Mouse (Mus musculus): ENCODE data around the gene Ddost.

The Ddost gene

DNA sequence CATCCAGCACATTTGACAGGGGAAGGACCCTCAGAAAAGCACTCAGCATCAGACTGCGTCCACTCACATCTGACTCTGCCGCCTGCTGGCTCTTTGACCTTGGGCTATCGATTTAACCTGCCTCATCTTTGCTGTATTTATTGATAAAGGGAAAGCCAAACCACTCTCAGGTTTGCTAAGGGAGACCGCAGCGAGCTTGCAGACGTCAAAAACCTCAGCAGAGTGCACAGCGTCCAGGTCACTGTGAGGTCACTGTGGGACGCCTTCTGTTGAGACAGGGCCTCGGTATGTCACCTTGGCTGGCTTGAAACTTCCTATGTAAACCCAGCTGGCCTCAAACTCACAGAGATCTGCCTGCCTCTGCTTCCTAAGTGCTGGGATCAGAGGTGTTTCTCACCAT lies 32.8 kb downstream of the Ddost start:
- in situ Hi-C loops (cut with MboI) = no loop called here

DNA sequence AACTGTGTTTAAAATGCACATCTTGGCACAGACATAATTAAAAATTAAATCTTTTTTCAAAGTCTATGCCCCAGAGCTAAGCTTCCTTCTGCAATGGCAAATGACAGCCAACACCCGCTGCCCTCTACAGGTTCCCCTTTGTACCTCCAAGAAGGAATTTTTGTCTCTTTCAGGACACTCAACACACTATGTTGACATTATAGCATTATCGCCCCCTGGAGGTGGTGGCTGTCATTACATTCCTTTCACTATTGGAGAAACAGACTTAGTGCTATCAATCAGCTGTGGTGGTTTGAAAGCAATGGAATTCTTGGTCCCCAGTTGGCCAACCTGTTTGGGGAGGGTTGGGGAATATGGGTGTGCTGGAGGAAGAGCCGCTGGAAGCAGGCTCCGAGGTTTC lies 35.4 kb downstream of the Ddost start:
- in situ Hi-C loops (cut with MboI) = no loop called here

DNA sequence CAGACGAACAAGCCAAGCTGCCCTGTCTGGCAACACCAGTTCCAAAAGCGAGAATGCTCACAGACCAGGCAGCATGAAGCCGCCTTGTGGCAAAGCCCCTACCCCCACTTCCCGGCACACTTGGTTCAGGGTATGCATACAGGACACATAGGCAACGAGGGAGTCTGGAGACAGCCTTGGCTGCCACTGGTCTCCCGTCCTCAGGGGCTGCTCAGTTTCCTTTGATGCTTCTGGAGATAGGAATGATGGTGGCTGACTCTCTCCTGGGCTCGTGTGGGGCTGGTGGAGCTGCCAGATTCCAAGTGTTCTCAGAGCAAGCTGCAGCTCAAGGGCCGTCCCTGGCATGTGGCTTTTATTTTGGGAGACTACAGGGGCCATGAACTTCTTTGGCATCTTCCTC lies 36.9 kb downstream of the Ddost start:
- in situ Hi-C loops (cut with MboI) = no loop called here

DNA sequence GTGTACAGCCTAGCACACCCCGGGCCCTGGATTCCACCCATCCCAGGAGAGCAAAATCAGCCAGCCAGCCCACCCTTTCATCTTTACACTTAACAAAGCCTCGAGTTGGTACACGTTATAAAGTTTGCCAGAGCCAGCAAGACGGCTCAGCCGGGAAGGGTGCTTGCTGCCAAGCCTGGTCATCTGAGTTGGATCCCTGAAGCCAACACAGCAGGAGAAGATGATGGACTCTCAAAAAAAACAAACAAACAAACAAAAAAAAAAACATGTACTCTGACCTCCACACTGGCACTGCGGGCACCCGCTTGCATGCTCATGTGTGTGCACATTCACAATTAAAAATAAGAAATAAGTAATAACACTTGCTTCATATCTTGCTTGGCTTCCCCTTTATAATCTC lies 37.5 kb downstream of the Ddost start:
- in situ Hi-C loops (cut with MboI) = no loop called here

GRCm38 (mm10) chr4:138342778-138343177 lies 38.2 kb downstream of the Ddost start:
- in situ Hi-C loops (cut with MboI) = no loop called here

DNA sequence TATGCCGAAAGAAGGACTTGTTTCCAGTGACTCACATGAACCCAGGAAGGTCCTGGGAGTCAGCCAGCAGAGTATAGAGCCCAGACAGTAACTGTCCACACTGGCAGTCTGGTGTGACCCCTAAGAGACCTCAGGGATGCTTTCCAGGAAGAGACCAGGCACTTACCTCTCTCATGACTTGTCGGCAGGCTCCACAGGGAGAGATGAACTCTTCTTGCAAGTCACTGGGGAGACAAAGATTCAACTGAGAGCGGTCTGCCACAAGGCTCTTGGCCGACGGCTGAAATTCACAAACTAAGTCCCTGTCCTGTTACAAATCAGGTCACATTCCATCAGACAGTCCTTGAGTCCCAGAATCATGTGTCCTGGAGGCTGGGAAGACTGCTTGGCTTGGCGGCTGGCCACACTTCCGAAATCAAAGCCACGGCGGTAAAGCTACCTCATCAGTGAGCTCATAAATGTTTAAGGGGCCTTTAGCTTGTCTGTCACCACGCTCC lies 38.9 kb downstream of the Ddost start:
- in situ Hi-C loops (cut with MboI) = no loop called here

GRCm38 (mm10) chr4:138344891-138345545 lies 40.5 kb downstream of the Ddost start:
- in situ Hi-C loops (cut with MboI) = no loop called here

GRCm38 (mm10) chr4:138347280-138347679 lies 42.8 kb downstream of the Ddost start:
- in situ Hi-C loops (cut with MboI) = no loop called here

DNA sequence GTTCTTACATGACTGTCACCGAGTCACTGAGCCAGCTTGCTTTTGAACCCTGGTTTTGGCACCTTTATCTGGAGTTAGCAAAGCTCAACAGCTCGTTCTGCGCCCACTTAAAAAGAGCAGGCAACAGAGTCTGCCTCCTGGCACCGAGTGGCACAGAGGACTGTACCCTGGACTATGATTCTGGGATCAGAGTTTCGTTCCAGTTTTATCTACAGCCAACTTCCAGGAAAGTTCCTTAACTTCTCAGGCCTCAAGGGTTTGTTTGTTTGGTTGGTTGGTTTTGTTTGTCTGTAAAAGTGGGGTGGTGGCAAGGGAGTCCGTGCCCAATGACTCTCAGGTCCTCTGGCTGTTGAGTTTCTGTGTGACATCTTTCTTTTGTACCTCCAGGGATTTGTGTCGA lies 44.2 kb downstream of the Ddost start:
- in situ Hi-C loops (cut with MboI) = no loop called here

- in situ Hi-C loops (cut with MboI) = no loop called here
These were observed 47.3 kb downstream of the Ddost start for GRCm38 (mm10) chr4:138351821-138352220.

DNA sequence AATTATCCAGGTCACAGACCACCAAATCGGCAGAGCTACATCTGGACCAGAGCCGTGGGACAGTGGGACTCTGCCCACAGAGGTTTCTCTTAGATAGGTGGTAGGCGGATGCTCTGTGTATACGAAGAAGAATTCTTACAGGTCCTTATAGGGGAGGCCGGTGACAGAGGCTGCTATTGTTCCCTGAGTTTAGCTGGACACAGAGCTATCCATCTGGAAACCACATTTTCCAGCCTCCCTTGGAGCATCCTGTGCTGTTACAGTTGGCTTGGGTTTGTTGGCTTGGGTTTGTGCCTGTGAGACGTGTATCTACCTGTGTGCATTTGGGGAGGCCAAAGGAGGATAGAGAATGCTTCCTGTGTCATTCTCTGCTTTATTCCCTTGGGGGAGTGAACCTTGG lies 48.2 kb downstream of the Ddost start:
- in situ Hi-C loops (cut with MboI) = no loop called here

DNA sequence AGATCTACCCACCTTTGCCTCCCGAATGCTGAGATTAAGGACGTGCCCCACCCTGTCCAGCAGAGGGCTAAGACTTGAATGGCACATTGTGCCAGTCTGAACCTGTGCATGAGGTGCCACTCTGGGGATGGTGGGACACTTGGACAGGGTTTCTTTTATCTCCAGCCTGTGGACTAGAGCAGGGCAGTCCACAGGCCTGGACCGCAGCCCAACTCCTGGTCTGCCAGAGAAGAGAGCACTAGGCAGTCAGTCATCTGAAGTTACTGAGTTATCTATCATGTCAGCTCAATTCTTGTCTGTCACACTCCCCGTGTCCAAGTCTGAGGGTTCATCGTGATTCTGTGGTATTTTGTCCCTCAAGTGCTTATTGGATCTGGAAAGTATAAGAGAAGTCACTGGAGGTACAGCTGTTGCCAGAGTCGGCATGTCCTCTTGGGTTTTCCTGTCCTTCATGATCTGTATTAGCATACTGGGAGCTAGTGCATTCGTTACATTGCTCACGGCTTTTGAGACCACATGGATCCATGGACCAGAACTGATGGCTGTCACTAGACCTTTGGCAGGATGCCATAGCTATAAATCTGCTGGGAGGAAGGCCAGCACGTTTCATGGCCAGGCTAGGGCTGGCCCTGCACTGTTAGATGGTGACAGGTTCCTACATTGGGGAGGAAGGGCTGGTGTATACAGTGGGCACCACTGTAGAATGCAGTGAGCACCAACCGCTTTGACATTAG lies 49.1 kb downstream of the Ddost start:
- in situ Hi-C loops (cut with MboI) = no loop called here

- in situ Hi-C loops (cut with MboI) = no loop called here
These were observed 51.0 kb downstream of the Ddost start for GRCm38 (mm10) chr4:138355496-138355895.

GRCm38 (mm10) chr4:138356141-138356540 lies 51.6 kb downstream of the Ddost start:
- in situ Hi-C loops (cut with MboI) = no loop called here

DNA sequence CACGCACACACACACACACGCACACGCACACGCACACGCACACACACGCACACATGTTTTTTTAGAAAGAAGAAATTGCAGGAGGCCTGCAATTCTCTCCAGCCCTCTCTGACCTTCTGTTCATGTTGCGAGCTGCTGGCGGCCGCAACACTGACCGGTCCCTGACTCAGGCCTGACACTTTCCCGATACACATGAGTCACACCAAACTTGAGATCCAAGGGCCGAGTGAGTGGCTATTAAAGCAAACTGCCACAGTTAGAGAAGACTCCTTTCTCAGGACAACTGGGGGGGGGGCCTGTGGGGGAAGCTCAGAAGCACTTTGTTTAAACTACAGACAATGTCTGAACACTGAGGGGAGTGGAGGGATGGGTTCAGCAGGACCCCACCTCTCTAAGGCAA lies 52.0 kb downstream of the Ddost start:
- in situ Hi-C loops (cut with MboI) = no loop called here

GRCm38 (mm10) chr4:138358176-138358575 lies 53.6 kb downstream of the Ddost start:
- in situ Hi-C loops (cut with MboI) = no loop called here

DNA sequence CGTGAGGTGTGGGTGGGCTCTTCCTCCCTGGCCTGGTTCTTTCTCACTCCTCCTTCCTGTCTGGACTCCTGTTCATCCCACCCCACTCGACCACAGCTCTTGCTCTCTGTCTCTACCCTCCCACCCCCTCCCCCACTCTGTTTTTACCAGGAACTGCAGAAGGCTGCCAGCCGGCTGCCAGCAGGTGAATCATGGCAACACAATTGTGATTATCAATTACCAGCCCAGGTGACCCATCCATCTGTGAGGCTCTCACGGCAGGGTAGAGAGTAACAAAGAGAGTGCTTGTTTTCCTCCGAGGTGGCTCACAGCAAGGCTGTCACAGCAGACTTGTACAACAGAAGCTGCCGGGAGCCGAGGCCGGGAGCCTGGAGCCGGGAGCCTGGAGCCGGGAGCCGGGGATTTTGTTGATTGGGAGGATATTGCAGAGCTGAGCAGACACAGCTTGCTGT lies 56.9 kb downstream of the Ddost start:
- in situ Hi-C loops (cut with MboI) = no loop called here
